Mouse (Mus musculus) embryonic facial prominence, embryonic 12.5 days (tissue): ENCODE results near the gene Marco. TPM values are rescaled to one million over a fixed set of nuclear protein-coding genes. Genes with fewer than 3 reads are reported as not detected.

Experiments
- ATAC-seq: fragments of 200-750 bp; cut with Nextera tagmentation; 2 replicates; pipeline ENCODE4 v1.8.0; 2017; ENCODE audit not compliant: insufficient number of reproducible peaks, insufficient read depth, low FRiP score, low TSS enrichment
- H3K27ac ChIP-seq: fragments of 300-500 bp; sonication (generic); 2 replicates; pipeline ENCODE4 v1.5.1; 2016; ENCODE audit warnings: mild to moderate bottlenecking
- H3K27me3 ChIP-seq: fragments of 300-500 bp; sonication (generic); 2 replicates; pipeline ENCODE4 v1.6.1; 2016; ENCODE audit warnings: mild to moderate bottlenecking, moderate library complexity
- H3K36me3 ChIP-seq: fragments of 300-500 bp; sonication (generic); 2 replicates; pipeline ENCODE4 v1.6.1; 2016; ENCODE audit warnings: mild to moderate bottlenecking
- H3K4me1 ChIP-seq: fragments of 300-500 bp; sonication (generic); 2 replicates; pipeline ENCODE4 v1.6.1; 2016
- H3K4me2 ChIP-seq: fragments of 300-500 bp; sonication (generic); replicated peaks from 2 replicates; pipeline ENCODE4 v1.6.1; 2016; ENCODE audit warnings: mild to moderate bottlenecking, moderate library complexity
- H3K4me3 ChIP-seq: fragments of 300-500 bp; sonication (generic); 2 replicates; pipeline ENCODE4 v1.5.1; 2016; ENCODE audit warnings: mild to moderate bottlenecking
- H3K9ac ChIP-seq: fragments of 300-500 bp; sonication (generic); 2 replicates; pipeline ENCODE4 v1.6.1; 2016; ENCODE audit warnings: mild to moderate bottlenecking, moderate library complexity
- H3K9me3 ChIP-seq: fragments of 300-500 bp; sonication (generic); 2 replicates; pipeline ENCODE4 v1.6.1; 2016; ENCODE audit warnings: mild to moderate bottlenecking, moderate library complexity
- WGBS: fragments of 180-500 bp; shearing (Covaris S2); methylation state at CpG from one replicate; pipeline ENCODE4 v1.1.7; 2016; 5-methylcytosine and 5-hydroxymethylcytosine counted together
- polyA plus RNA-seq: library from polyadenylated mRNA; unstranded; fragments of >200 nt; fragmentation: Nextera tagmentation; extraction: Ambion mirVana; gene quantifications from 2 replicates; pipeline ENCODE4 v1.2.1, GENCODE M21; 2016

The Marco gene
- polyA plus RNA-seq, 1 experiment from 2014 or later = 0.08 TPM

DNA sequence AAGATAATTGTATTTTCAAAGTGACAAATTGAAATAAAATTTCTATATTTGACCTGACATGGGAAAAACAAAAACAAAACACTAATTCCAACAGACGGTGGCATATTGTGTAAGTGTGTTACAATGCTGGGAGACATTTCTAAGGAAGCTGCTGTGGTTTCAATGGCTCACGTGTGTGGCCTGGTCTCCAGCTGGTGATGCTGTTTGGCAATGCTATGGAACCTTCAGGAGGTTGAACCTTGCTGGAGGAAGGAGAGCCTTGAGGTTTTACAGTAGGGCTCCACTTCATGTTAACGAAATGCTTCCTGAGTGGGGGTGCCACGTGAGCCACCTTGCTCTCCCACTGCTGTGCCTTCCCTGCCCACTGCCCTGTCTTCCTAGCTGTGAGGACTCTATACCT lies 6.8 kb downstream of the Marco start:
- no peaks in the 10 kb centered on the region for H3K36me3 ChIP-seq
- H3K4me1 ChIP-seq = no peaks in the 10 kb centered on the region
- H3K27ac ChIP-seq = no peak overlapping the region
- H3K9ac ChIP-seq = no peak overlapping the region
- 76% methylated on average over 4 of the region's 4 CpGs for WGBS
- no peaks in the 10 kb centered on the region for H3K9me3 ChIP-seq
- H3K4me2 ChIP-seq = no peak overlapping the region
- H3K27me3 ChIP-seq = no peaks in the 10 kb centered on the region
- no peak for ATAC-seq
- no peak overlapping the region for H3K4me3 ChIP-seq

DNA sequence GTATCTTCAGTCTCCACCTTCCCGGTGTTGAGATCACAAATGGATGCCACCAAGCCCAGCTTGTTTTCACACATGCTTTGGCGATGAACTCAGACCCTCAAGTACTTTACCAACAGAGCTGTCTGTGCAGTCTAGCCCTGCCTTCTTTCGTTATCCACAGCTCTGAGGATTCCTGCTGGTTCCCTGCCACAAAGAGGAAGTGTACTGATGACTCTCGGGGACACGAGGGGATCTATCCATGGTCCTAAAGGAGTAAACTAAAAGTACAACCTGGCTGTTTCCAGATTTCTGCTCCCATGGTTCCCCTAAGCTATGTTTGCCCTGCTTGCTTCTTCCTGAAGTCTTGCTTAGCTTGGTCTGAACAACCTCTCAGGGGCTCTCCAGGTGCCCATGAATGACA lies 23.9 kb downstream of the Marco start:
- no peak for ATAC-seq
- H3K4me1 ChIP-seq = no peaks in the 10 kb centered on the region

DNA sequence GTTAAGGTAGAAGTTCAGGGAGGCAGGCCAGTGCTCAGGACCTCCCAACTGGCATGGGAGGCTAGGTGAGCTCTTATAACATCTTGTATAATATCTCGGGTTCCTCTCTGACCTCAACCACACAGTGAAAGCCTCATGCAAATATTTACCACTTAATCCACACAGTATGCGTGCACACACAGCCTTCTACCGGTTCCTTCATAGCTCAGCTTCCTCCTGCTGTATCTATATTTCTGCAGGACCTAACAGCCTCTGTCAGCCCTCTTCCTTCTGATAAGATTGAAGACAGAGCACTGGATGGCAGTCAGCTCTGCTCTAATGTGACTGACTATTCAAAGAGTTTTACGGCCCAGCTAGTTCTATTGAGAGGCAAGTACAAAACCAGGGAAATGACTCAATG lies 30.0 kb downstream of the Marco start:
- Histone ChIP-seq H3K27ac (no peak overlapping the region), H3K36me3 (no peaks in the 10 kb centered on the region), H3K4me3 (no peak overlapping the region), H3K4me2 (no peak overlapping the region), H3K4me1 (no peaks in the 10 kb centered on the region), H3K27me3 (no peaks in the 10 kb centered on the region), H3K9me3 (no peaks in the 10 kb centered on the region), H3K9ac (no peak overlapping the region)
- WGBS = 77% methylated on average over 4 of the region's 4 CpGs
- ATAC-seq = no peak

More for the DNA sequence above, 23.9 kb downstream of the Marco start:
- no peaks in the 10 kb centered on the region for H3K27me3 ChIP-seq
- no peak overlapping the region for H3K4me3 ChIP-seq
- H3K9me3 ChIP-seq = no peaks in the 10 kb centered on the region
- H3K4me2 ChIP-seq = no peak overlapping the region
- H3K27ac ChIP-seq = no peak overlapping the region
- 18% methylated on average over 5 of the region's 5 CpGs for whole genome bisulfite sequencing
- no peaks in the 10 kb centered on the region for H3K36me3 ChIP-seq
- H3K9ac ChIP-seq = no peak overlapping the region

DNA sequence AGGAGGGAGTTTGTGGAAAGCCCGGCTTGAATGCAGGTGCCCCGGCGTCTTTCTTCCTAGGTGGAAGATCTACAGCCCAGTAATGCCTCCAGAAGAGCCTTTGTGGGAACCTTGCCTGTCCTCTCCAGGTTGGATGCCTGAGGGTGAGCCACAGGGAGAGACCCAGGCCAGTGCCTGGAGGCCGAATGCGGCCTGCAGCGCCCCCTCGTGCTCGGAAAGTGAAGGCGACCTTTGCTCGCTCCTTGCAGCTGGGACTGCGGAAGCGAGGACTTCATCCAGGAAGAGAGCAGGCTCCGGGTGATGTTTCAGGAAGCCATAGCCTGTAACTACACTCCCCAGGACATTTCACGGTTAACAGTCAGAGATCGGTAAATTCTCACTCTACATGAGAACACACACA lies 35.9 kb downstream of the Marco start:
- Histone ChIP-seq H3K9ac (no peak overlapping the region), H3K4me2 (no peak overlapping the region), H3K27me3 (no peaks in the 10 kb centered on the region), H3K4me3 (no peak overlapping the region), H3K9me3 (no peaks in the 10 kb centered on the region), H3K27ac (no peak overlapping the region), H3K4me1 (peaks cover 6% of the 10 kb centered on the region), H3K36me3 (no peaks in the 10 kb centered on the region)
- 18% methylated on average over 15 of the region's 15 CpGs for WGBS
- no peak for ATAC-seq

DNA sequence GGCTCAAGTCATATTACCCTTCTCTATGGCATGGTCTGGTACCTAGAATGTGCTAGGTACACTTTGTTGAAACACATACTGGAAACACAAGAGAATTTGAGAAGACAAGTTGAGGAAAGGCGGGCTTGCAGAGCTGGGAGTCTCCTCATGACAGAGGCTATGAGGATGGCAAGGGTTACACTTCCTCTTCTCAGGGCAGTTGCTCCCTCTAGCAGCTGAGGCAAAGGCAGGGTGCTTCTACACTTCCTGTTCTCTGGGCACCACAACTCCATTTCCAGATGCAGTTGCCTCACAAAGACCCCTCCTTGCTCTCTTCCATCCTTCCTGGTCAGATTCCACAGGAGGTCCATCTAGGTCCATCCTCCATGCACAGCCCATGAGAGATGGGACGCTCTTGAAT lies 37.5 kb downstream of the Marco start:
- Histone ChIP-seq H3K36me3 (no peaks in the 10 kb centered on the region), H3K27me3 (no peaks in the 10 kb centered on the region), H3K9ac (no peak overlapping the region), H3K4me2 (no peak overlapping the region), H3K9me3 (no peaks in the 10 kb centered on the region), H3K4me3 (no peak overlapping the region), H3K4me1 (peaks cover 6% of the 10 kb centered on the region), H3K27ac (no peak overlapping the region)
- no peak for ATAC-seq
- 92% methylated on average over 2 of the region's 2 CpGs for WGBS

DNA sequence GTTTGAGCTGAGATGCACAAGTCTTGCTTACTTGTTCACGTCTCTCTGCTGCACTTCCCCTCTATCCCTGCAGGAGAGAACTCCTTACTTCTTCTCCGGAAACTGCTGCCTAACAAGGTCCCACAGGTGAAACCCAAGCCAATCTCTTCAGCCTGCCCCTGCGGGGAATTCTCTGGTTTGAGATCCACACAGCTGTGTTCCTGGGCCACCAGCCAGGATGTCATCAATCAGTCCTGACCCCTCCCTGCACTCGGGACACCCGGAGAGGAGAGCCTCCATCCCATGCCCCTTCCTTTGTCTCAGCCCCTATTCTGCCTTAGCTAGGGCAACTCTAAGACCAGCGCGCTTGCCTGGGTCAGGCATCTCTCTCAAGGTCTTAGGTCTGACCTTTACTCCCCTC lies 38.1 kb downstream of the Marco start:
- no peak for ATAC-seq
- 14% methylated on average over 7 of the region's 7 CpGs for WGBS

DNA sequence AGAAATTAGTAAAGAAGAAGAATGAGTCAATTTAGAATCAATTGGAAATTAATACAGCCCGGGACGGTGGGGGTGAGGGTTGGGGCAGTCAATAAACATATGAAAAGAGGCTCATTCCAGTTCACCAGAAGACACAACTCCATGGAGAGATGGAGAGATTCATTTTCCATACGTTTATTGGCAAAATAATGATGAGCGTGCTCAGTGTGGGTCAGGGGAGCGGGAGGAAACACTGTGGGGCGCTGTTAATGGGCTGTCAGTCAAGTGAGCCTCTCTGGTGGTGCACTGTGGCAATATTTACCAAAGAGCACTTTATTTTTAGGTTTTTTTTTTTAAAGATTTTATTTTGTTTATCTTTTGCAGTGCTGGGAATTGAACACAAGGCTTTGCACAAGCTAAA lies 45.8 kb downstream of the Marco start:
- WGBS = 71% methylated on average over 6 of the region's 6 CpGs
- no peak overlapping the region for H3K4me2 ChIP-seq
- no peaks in the 10 kb centered on the region for H3K27me3 ChIP-seq
- H3K4me1 ChIP-seq = no peaks in the 10 kb centered on the region
- ATAC-seq = no peak
- no peaks in the 10 kb centered on the region for H3K9me3 ChIP-seq
- no peak overlapping the region for H3K27ac ChIP-seq
- H3K4me3 ChIP-seq = no peak overlapping the region
- no peak overlapping the region for H3K9ac ChIP-seq
- no peaks in the 10 kb centered on the region for H3K36me3 ChIP-seq

More for the DNA sequence above, 38.1 kb downstream of the Marco start:
- Histone ChIP-seq H3K9ac (no peak overlapping the region), H3K4me3 (no peak overlapping the region), H3K4me2 (no peak overlapping the region), H3K27me3 (no peaks in the 10 kb centered on the region), H3K36me3 (no peaks in the 10 kb centered on the region), H3K4me1 (peaks cover 6% of the 10 kb centered on the region), H3K27ac (no peak overlapping the region), H3K9me3 (no peaks in the 10 kb centered on the region)

DNA sequence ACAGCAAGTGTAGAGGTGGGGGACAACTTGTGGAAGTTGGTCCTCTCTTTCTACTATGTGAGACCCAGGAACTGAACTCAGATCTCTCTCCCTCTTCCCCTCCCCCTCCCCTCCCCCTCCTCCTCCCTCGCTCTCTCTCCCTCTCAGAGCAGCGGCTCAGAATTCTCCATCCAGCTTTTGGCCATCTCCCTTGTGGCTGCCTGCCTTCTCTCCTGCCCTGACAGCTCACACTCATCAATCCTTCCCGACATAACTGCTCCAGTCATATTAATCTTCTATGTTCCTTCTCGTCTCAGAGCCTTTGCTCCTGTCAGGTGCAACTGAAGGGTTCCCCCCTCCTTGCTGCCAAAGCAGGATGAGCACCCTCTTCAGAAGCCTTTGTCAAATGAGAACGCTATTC lies 46.3 kb downstream of the Marco start:
- Histone ChIP-seq H3K27me3 (no peaks in the 10 kb centered on the region), H3K4me2 (no peak overlapping the region), H3K36me3 (no peaks in the 10 kb centered on the region), H3K4me1 (no peaks in the 10 kb centered on the region), H3K4me3 (no peak overlapping the region), H3K9me3 (no peaks in the 10 kb centered on the region), H3K27ac (no peak overlapping the region), H3K9ac (no peak overlapping the region)
- 48% methylated on average over 5 of the region's 5 CpGs for WGBS
- no peak for ATAC-seq

DNA sequence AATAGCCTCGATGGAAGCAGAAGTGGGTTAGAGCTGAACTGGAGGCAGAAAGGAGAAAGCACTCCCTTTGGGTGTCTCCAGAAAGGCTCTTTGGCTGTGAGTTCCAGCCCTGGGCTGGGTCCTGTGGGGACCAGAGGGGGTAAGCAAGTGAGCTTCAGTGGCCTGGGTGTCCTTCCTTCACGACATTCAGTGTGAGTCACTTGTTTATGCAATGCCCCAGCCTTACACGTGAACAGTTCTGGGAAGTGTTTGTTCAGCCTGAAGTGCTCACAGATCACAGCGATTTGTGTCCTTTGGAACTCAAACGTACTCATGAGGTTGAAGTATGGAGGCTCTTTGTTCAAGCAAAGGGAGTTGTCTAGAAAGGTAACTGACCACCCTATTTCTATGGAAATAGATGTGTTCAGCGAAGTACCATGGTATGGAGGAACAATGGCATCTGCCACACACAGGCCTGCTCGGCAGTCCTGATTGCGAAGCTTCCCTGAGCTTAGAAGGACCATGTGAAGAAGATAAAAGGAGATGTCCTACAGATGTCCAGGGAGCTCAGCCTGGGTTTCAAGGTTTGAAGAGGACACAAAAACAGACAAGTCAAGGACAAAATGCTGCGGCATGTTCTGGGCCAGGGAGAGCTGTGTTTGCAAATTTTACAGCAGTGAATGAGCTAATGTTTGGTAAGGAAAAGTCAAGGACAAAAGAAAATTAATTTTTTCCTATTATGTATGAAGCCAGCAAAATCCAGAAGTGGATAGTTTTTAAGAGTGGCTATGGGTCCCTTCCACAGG lies 53.1 kb downstream of the Marco start:
- no peak for ATAC-seq
- Histone ChIP-seq H3K27me3 (no peaks in the 10 kb centered on the region), H3K4me3 (no peak overlapping the region), H3K4me2 (no peak overlapping the region), H3K4me1 (no peaks in the 10 kb centered on the region), H3K9me3 (no peaks in the 10 kb centered on the region), H3K27ac (no peak overlapping the region), H3K9ac (no peak overlapping the region), H3K36me3 (no peaks in the 10 kb centered on the region)
- 83% methylated on average over 9 of the region's 9 CpGs for WGBS

DNA sequence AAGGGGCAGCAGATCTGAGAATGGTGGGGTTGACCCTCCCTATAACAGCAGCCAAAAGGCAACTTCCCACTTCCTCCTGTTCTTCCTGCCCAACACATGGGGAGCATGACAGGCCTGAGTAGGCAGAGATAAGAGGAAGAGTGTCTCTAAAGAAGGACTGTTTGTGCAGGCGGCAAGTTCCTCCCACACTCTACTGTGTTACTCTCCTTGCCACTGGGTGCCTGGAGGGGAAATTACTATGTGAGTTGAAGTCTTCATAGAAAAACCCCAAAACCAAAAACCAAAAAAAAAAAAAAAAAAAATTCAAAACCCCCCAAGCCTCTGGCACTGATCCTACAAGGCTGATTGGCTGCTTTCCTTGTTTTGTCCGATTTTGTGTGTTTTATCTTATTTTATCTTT lies 55.2 kb downstream of the Marco start:
- H3K27me3 ChIP-seq = no peaks in the 10 kb centered on the region
- no peaks in the 10 kb centered on the region for H3K36me3 ChIP-seq
- no peak overlapping the region for H3K9ac ChIP-seq
- no peaks in the 10 kb centered on the region for H3K4me1 ChIP-seq
- no peak for ATAC-seq
- no peak overlapping the region for H3K27ac ChIP-seq
- no peaks in the 10 kb centered on the region for H3K9me3 ChIP-seq
- H3K4me3 ChIP-seq = no peak overlapping the region
- WGBS = 60% methylated on average over 2 of the region's 2 CpGs
- no peak overlapping the region for H3K4me2 ChIP-seq

DNA sequence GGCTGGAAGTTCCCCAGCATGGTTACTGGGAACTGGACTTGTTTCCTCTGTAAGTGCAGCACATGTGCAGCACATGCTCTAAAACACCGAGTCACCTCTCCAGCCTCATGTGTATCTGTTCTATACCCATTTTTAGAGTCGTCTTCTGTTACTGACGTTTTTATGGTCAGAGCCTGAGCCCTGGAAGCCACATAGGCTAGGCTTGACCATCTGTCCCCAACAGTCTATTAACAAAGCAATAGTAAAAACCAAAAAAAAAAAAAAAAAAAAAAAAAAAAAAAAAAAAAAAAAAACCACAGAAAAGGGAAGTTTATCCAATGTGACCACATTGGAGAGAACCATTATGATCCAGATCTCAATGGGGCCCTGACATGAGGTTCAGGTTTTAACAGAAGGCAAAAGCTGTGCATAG lies 61.6 kb downstream of the Marco start:
- no peaks in the 10 kb centered on the region for H3K27me3 ChIP-seq
- H3K36me3 ChIP-seq = no peaks in the 10 kb centered on the region
- whole genome bisulfite sequencing = 72% methylated on average over 3 of the region's 3 CpGs
- no peak overlapping the region for H3K4me3 ChIP-seq
- no peak overlapping the region for H3K4me2 ChIP-seq
- H3K9ac ChIP-seq = no peak overlapping the region
- no peak for ATAC-seq
- no peaks in the 10 kb centered on the region for H3K9me3 ChIP-seq
- H3K4me1 ChIP-seq = no peaks in the 10 kb centered on the region
- H3K27ac ChIP-seq = no peak overlapping the region

DNA sequence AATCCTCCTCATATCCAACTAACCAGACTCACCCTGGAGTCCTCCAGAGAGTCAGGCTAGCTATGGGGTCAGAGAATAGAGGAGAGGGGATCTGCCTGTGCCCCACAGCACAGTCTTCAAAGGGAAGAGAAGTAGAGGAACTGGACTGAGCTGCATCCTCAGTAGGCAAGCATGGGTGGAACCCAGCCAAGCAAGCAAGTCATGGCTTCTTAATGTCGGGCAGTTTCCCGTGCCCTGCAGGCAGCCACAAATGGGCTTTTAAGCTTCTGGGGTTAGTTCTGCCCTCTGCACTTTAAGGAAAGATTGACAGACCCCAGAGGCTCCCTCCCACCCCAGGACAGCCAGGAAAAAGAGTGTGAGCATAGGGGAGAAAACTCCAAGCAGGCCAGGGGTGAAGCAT lies 63.2 kb downstream of the Marco start:
- no peaks in the 10 kb centered on the region for H3K36me3 ChIP-seq
- no peaks in the 10 kb centered on the region for H3K9me3 ChIP-seq
- no peak overlapping the region for H3K9ac ChIP-seq
- H3K27ac ChIP-seq = no peak overlapping the region
- no peak for ATAC-seq
- 7% methylated on average over 2 of the region's 2 CpGs for WGBS
- H3K4me3 ChIP-seq = no peak overlapping the region
- H3K27me3 ChIP-seq = no peaks in the 10 kb centered on the region
- H3K4me2 ChIP-seq = no peak overlapping the region
- H3K4me1 ChIP-seq = no peaks in the 10 kb centered on the region
